Mouse (Mus musculus) R1 (cell line): ENCODE data around the gene Hist2h2bb.
"Not testable (repeated sequence)": the region's sequence is repeated elsewhere in the genome, so short reads cannot be mapped to it uniquely, and the experiment has no call there.

Experiments used
- DNase-seq: peaks from one replicate; pipeline ENCODE4 v3.0.0-alpha.2; 2018; ENCODE audit warnings: low read depth, low spot score

The Hist2h2bb gene

DNA sequence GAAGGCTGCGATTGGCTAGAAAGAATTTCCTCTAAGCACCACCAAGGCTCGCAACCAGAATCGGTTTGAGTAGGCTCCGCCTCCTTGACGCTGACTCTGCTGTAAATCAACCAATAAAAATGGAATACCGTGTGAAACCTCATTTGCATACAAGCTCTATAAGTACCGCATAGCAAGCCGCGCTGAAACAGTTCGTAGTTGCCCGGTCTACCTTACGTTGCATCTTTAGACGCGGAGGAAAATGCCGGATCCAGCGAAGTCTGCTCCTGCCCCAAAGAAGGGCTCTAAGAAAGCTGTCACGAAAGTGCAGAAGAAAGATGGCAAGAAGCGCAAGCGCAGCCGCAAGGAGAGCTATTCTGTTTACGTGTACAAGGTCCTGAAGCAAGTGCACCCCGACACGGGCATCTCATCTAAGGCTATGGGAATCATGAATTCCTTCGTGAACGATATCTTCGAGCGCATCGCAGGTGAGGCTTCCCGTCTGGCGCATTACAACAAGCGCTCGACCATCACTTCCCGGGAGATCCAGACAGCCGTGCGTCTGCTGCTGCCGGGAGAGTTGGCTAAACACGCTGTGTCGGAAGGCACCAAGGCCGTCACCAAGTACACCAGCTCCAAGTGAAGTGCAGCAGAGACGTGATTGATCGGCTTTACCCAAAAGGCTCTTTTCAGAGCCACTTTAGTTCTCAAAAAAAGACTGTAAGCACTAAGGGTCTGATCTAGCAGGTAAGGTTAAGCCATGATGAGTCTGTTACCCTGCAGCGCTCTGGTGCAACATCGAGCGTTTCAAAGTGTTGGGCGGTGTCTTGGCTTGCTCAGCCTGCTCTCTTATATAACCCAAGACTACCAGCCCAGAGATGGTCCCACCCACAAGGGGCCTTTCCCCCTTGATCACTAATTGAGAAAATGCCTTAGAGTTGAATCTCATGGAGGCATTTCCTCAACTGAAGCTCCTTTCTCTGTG is at the start of gene Hist2h2bb:
TSS of gene Hist2h2bb (plus strand) at position 242 of the 964 bp plus-strand sequence.
- DNase-seq = peak; percentile 99

- DNase-seq = peak; percentile 80
Measured at GRCm38 (mm10) chr3:96220131-96220764, 49.3 kb upstream of the Hist2h2bb start.

- DNase-seq = peak; percentile 97
Measured at GRCm38 (mm10) chr3:96220765-96221639, 48.5 kb upstream of the Hist2h2bb start, which contains the start of the genes Hist2h2ac and Hist2h2be. Gene Hist2h2ac (minus strand): TSS chr3:96220880. Gene Hist2h2be (plus strand): TSS chr3:96221119.

- no peak for DNase-seq
Measured at GRCm38 (mm10) chr3:96221640-96222038, 47.9 kb upstream of the Hist2h2bb start.

DNA sequence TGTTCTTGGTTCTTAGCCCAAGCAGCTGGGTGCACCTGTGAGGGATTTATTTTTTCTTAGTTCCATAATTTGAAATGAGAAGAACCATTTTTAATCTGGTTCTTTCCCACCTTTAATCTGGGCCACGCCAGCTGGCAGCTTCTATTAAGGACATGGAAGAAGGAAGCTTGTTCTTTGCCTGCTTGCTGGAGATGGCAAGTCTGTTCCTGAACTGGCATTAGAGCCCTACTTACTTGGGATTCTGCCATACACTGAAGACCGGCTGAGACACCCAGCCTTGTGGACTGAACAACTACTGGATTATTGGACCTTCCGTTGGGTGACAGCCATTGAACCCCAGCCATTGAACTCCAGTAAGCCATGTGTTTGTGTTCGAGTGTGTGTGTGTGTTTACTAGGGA is 46.8 kb upstream of the Hist2h2bb start:
- DNase-seq = no peak

DNA sequence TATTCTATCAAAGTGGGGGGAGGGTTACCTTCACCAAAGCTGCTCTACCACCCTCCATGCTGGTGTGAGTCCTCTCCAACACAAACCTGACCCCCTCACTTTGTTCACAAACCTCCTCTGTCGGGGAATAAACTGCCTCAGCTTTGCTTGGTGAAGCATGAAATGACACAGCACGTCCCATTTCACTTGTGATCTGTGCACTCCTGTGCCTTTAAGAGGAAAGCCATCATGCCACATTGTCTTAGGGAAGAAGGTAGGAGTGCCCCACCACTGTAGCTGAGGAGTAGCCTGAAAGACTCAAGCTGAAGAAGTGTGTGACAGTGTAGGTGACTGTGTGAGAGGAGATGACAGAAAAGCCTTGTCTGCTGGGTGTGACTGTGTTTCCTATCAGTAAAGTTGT is 44.1 kb upstream of the Hist2h2bb start:
- DNase-seq = no peak

DNA sequence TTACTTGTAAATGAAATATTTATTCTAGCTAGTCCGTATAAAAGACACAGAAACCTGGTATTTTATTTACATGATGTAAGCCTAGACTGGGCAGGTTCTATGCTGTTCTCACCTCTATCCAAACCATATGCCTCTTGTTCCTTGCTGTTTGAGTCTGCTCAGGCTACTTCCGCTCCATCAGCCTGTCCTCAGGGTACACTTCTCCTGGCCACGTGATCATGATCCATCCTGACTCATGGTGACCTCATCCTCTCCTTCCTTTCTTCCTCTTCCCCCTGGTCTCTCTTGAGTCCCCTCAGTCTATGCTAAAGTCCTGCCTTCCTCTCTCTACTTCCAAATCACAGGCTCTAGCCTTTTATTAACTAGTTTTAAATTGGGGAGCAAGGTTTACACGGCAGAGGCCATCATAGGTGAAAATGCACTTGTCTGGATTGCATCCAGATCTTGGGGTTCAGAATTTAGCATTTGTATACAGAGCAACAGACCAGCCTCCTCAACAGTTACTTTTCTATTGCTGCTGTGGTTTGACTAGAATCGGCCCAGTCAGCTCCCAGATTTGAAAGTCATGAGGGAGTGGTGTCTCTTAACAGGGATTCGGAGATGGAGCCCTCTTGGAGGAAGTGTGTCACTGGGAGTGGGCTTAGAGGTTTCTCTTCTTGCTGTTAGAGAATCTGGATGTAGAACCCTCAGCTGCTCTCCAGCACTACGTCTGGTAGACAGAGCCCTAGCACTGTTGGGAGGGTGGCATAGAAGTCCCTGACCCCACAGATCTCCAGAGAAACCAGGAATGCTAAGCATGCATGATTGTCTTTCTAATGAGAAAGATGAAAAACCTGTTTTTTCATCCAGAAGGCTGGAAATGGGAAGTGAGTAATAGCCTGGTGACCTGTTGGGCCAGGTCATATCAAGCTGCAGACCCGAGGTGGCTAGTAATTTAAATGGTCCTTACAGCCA is 42.6 kb upstream of the Hist2h2bb start:
- DNase-seq = peak; percentile 77

- DNase-seq = no peak
Measured at GRCm38 (mm10) chr3:96228828-96229227, 40.7 kb upstream of the Hist2h2bb start.

GRCm38 (mm10) chr3:96230404-96230803 is 39.1 kb upstream of the Hist2h2bb start:
- DNase-seq = no peak

GRCm38 (mm10) chr3:96230910-96231757 is 38.4 kb upstream of the Hist2h2bb start:
- no peak for DNase-seq

GRCm38 (mm10) chr3:96231758-96232120 is 37.8 kb upstream of the Hist2h2bb start:
- DNase-seq = no peak

- DNase-seq = no peak
Measured at GRCm38 (mm10) chr3:96234914-96235313, 34.6 kb upstream of the Hist2h2bb start.

DNA sequence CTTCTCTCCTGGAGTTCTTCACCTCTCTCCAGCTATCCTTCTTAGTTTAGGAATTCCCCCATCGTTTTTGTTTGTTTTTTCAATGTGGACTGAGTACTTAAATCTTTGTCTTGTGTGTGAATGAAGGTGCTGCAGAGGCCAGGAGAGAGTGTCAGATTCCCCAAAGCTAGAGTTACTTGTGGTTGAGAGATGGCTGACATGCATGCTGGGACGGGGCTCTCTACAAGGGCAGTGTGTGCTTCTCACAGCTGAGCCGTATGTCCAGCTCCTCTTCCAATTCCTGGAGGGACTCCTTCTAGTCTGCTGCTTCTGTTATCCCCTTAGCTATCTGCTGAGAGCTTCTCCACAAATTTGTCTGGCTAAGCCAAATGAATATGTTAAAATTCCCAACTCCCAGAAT is 33.7 kb upstream of the Hist2h2bb start:
- DNase-seq = no peak

GRCm38 (mm10) chr3:96236834-96237334 is 32.7 kb upstream of the Hist2h2bb start:
- DNase-seq = no peak

DNA sequence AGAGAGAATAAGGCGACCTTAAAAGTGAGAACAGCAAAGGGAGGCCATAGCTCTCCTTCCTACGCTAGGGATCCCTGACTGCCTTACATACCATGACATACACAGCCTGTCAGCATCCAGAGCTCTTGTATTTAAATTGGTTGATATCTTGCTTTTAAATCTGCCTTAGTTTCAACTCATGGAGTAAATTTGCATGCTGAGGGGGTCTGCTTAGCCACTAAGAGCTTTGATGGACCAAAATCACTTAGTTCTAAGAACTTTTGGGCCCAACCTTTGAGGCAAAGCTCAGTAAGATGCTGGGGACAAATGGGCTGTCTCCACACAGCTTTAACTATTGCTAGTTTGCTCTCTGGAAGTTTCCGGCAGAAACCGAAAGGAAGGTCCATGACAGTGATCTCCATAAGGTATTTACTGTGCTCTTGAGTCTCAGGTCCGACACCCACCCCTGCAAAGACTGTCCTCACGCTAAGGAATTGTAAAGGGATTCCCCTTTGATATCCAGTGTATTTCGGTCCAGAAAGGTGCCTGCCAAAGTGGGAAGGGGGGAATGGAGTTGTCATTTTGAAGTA is 32.1 kb upstream of the Hist2h2bb start:
- peak; percentile 45 for DNase-seq

DNA sequence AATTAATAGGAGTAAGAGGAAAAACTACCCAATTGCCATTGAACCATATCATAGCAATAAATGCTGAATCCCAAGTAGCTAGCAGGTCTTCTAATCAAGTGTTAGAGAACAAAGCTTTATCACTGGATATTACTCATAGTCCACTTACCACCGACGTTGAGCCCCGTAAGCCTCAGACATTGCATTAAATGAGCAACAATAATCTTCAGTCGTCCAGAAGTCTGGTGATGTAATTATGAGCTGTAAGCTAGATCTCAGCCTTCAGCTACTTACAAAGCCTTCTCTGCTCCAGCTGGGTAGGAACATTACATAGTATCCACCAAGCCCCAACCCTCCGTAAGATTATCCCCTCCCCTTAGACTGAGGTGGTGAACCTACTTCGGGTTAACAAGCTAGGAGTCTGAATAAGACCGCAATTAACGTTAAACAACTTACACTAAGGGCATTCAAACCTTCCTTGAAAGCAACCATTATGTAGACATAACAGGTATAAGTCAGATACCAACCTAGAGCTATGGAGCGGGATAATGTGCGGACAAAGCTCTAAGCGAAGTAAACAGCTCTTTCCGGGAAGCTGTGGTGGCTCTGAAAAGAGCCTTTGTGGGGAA is 31.5 kb upstream of the Hist2h2bb start:
- DNase-seq = peak; percentile 70

GRCm38 (mm10) chr3:96238954-96239793 is 30.4 kb upstream of the Hist2h2bb start, which contains the start of gene Hist2h3c2:
Gene Hist2h3c2 (minus strand): TSS chr3:96239127.
- DNase-seq = not testable (repeated sequence)
